Mouse (Mus musculus): ENCODE data around the gene Tbc1d19. TPM values are rescaled to one million over a fixed set of nuclear protein-coding genes. Genes with fewer than 3 reads are reported as not detected.

The Tbc1d19 gene
- polyA plus RNA-seq, 1 experiment = 22.5 TPM

DNA sequence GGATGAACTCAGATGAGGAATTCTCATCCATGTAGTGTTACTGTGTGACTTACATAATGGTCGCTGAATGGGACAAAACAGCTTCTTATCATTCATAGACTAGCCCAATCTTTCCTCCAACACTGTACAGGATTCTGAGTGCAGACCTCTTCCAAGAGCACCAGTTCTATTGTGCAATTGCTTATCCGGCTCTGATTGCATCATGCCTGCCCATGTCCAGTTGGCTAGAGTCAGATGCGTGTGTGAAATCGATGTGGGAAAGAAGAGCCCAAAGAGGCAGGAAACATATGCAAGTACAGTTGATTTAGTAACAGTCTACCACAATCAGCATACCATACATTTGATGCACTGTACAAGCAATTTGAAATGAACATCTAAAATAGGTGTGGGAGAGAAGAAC lies 127.8 kb downstream of the Tbc1d19 start:
- H3K36me3 ChIP-seq (ENCODE audit: control insufficient read depth, insufficient read depth, low read length, poor library complexity, severe bottlenecking) = no peaks in the 10 kb centered on the region
- H3K27ac ChIP-seq (ENCODE audit: insufficient read depth, low read length) = no peak overlapping the region
- no peaks in the 10 kb centered on the region for H3K9me3 ChIP-seq (replicated peaks; ENCODE audit: control insufficient read depth, insufficient read depth, low read length, poor library complexity, severe bottlenecking)
- H3K4me1 ChIP-seq (ENCODE audit: control insufficient read depth, insufficient read depth, low read length) = no peaks in the 10 kb centered on the region
- H3K27me3 ChIP-seq (ENCODE audit: control insufficient read depth, insufficient read depth, low read length, poor library complexity, severe bottlenecking) = no peaks in the 10 kb centered on the region
- H3K4me3 ChIP-seq (ENCODE audit: low read depth, low read length) = no peak overlapping the region
- no peak for TF ChIP-seq EP300 (IDR thresholded peaks at IDR 0.05; ENCODE audit: insufficient read depth, low read depth, low read length)
- no peak for TF ChIP-seq POLR2A (IDR thresholded peaks at IDR 0.05; ENCODE audit: insufficient read depth, low read length)
- no peak for TF ChIP-seq CTCF (IDR thresholded peaks at IDR 0.05; ENCODE audit: low read depth, low read length)
- no peak overlapping the region for H3K9ac ChIP-seq (ENCODE audit: low read depth, poor library complexity, severe bottlenecking)

DNA sequence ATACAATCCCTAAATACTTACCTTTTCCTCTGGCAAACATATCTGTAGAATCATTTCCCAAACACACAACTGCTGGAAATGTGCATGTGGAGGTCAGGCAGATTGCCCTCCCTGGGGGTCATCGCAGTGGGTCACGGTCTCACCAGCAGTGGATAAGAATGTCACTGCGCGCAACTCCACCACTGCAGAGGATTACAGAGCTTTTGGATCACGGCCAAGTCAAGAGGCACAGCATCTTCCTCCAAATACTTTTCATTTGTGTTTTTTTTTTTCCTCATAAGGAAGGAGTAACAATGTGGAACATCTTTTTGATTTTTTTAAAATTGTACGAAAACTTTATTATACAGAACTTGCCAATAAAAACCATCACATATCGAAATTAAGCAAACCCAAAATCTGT lies 129.6 kb downstream of the Tbc1d19 start:
- Histone ChIP-seq H3K9me3 (replicated peaks; ENCODE audit: control insufficient read depth, insufficient read depth, low read length, poor library complexity, severe bottlenecking) (no peaks in the 10 kb centered on the region), H3K9ac (ENCODE audit: low read depth, poor library complexity, severe bottlenecking) (no peak overlapping the region), H3K27ac (ENCODE audit: insufficient read depth, low read length) (no peak overlapping the region), H3K27me3 (ENCODE audit: control insufficient read depth, insufficient read depth, low read length, poor library complexity, severe bottlenecking) (no peaks in the 10 kb centered on the region), H3K4me3 (ENCODE audit: low read depth, low read length) (no peak overlapping the region), H3K4me1 (ENCODE audit: control insufficient read depth, insufficient read depth, low read length) (no peaks in the 10 kb centered on the region), H3K36me3 (ENCODE audit: control insufficient read depth, insufficient read depth, low read length, poor library complexity, severe bottlenecking) (no peaks in the 10 kb centered on the region)
- no peak for TF ChIP-seq EP300 (IDR thresholded peaks at IDR 0.05; ENCODE audit: insufficient read depth, low read depth, low read length)
- no peak for TF ChIP-seq POLR2A (IDR thresholded peaks at IDR 0.05; ENCODE audit: insufficient read depth, low read length)
- no peak for TF ChIP-seq CTCF (IDR thresholded peaks at IDR 0.05; ENCODE audit: low read depth, low read length)

DNA sequence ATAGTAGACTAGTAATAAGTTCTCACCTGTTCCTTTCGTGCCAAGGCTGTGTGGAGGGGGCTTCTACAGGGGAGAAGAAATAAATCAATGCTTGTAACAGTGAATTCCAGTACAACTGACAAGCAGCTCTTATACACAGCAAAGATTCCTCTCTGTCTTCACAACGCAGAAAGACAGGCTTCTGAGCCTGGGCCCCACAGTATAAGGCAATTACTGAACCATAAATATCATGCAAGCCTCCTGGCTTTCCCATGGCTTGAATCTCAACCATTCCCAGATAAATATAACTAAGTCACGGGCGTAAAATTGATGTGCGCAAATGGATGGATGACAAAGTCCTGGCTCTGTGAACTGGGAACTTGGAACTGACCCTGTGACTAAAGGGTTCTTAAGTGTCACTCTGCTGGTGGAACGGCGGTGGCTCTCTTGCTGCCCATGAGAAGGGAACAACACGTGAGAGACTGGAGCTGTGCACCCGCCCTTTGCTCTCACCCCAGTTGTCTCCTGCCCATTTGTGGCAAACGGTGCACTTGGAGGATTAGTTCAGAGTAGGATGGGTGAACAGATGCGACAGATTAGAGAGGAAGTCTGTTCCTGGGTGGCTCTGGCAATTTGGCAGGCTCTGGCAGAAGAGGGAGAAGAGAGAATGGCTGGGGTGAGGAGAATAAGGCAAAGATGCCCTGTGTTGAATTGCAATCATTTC lies 132.1 kb downstream of the Tbc1d19 start:
- Histone ChIP-seq H3K36me3 (ENCODE audit: control insufficient read depth, insufficient read depth, low read length, poor library complexity, severe bottlenecking) (no peaks in the 10 kb centered on the region), H3K4me1 (ENCODE audit: control insufficient read depth, insufficient read depth, low read length) (no peaks in the 10 kb centered on the region), H3K4me3 (ENCODE audit: low read depth, low read length) (no peak overlapping the region), H3K27ac (ENCODE audit: insufficient read depth, low read length) (no peak overlapping the region), H3K9me3 (replicated peaks; ENCODE audit: control insufficient read depth, insufficient read depth, low read length, poor library complexity, severe bottlenecking) (no peaks in the 10 kb centered on the region), H3K9ac (ENCODE audit: low read depth, poor library complexity, severe bottlenecking) (no peak overlapping the region), H3K27me3 (ENCODE audit: control insufficient read depth, insufficient read depth, low read length, poor library complexity, severe bottlenecking) (no peaks in the 10 kb centered on the region)
- TF ChIP-seq EP300 (IDR thresholded peaks at IDR 0.05; ENCODE audit: insufficient read depth, low read depth, low read length) (no peak), CTCF (IDR thresholded peaks at IDR 0.05; ENCODE audit: low read depth, low read length) (no peak), POLR2A (IDR thresholded peaks at IDR 0.05; ENCODE audit: insufficient read depth, low read length) (no peak)

GRCm38 (mm10) chr5:53942332-53942731 lies 132.9 kb downstream of the Tbc1d19 start:
- H3K4me3 ChIP-seq (ENCODE audit: low read depth, low read length) = no peak overlapping the region
- no peak overlapping the region for H3K27ac ChIP-seq (ENCODE audit: insufficient read depth, low read length)
- no peaks in the 10 kb centered on the region for H3K4me1 ChIP-seq (ENCODE audit: control insufficient read depth, insufficient read depth, low read length)
- no peaks in the 10 kb centered on the region for H3K9me3 ChIP-seq (replicated peaks; ENCODE audit: control insufficient read depth, insufficient read depth, low read length, poor library complexity, severe bottlenecking)
- no peak overlapping the region for H3K9ac ChIP-seq (ENCODE audit: low read depth, poor library complexity, severe bottlenecking)
- no peaks in the 10 kb centered on the region for H3K27me3 ChIP-seq (ENCODE audit: control insufficient read depth, insufficient read depth, low read length, poor library complexity, severe bottlenecking)
- TF ChIP-seq EP300 (IDR thresholded peaks at IDR 0.05; ENCODE audit: insufficient read depth, low read depth, low read length) (no peak), CTCF (IDR thresholded peaks at IDR 0.05; ENCODE audit: low read depth, low read length) (no peak), POLR2A (IDR thresholded peaks at IDR 0.05; ENCODE audit: insufficient read depth, low read length) (no peak)
- no peaks in the 10 kb centered on the region for H3K36me3 ChIP-seq (ENCODE audit: control insufficient read depth, insufficient read depth, low read length, poor library complexity, severe bottlenecking)

DNA sequence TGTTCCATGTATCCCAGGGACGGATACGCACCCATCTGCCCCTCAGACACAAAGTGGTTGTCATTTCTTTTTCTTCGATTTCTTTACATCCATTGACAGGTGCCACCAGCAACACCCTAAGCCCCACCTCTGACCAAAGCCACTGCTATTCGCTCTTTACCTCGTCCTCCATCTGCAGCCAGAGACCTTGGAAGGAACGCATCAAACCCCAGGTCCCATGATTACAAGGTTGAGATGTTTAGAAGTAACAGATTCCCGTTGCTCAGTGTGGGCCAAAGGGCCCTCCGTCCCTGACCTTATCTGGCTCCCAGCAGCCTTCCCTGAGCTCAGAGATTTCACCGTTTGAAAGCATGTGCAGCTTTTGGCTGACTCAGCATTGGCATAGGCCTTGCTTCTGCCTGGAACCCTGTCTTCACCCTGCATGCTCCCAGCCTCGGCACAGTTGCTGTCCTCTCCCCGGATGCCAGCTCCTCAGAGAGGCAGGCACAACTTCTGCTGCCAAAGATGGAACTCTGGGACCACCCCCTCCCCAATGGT lies 134.0 kb downstream of the Tbc1d19 start:
- Histone ChIP-seq H3K27me3 (ENCODE audit: control insufficient read depth, insufficient read depth, low read length, poor library complexity, severe bottlenecking) (no peaks in the 10 kb centered on the region), H3K4me1 (ENCODE audit: control insufficient read depth, insufficient read depth, low read length) (peaks cover under 1% of the 10 kb centered on the region), H3K9ac (ENCODE audit: low read depth, poor library complexity, severe bottlenecking) (no peak overlapping the region), H3K9me3 (replicated peaks; ENCODE audit: control insufficient read depth, insufficient read depth, low read length, poor library complexity, severe bottlenecking) (no peaks in the 10 kb centered on the region), H3K36me3 (ENCODE audit: control insufficient read depth, insufficient read depth, low read length, poor library complexity, severe bottlenecking) (no peaks in the 10 kb centered on the region), H3K27ac (ENCODE audit: insufficient read depth, low read length) (no peak overlapping the region), H3K4me3 (ENCODE audit: low read depth, low read length) (no peak overlapping the region)
- TF ChIP-seq POLR2A (IDR thresholded peaks at IDR 0.05; ENCODE audit: insufficient read depth, low read length) (no peak), EP300 (IDR thresholded peaks at IDR 0.05; ENCODE audit: insufficient read depth, low read depth, low read length) (no peak), CTCF (IDR thresholded peaks at IDR 0.05; ENCODE audit: low read depth, low read length) (no peak)

DNA sequence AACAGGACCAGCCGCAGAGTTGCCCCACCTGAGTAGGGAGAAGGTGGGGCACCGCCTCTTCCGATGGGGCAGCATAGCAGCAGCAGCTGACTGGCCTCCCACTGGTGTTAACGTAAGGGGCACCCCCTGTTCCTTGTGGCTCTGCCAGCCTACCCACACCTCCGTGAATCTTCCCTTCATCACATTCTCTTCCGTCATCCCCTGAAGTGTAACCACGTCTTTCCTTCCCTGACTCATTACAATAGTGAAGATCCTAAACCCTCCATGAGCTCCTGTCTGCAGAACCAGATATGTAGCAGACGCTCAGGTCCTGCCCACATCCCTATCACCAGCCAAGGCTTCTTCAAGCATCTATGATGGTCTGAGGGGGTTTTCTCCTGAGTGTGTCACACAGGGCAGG lies 137.3 kb downstream of the Tbc1d19 start:
- no peak overlapping the region for H3K27ac ChIP-seq (ENCODE audit: insufficient read depth, low read length)
- H3K36me3 ChIP-seq (ENCODE audit: control insufficient read depth, insufficient read depth, low read length, poor library complexity, severe bottlenecking) = no peaks in the 10 kb centered on the region
- H3K4me3 ChIP-seq (ENCODE audit: low read depth, low read length) = no peak overlapping the region
- H3K4me1 ChIP-seq (ENCODE audit: control insufficient read depth, insufficient read depth, low read length) = peaks cover 5% of the 10 kb centered on the region
- H3K9me3 ChIP-seq (replicated peaks; ENCODE audit: control insufficient read depth, insufficient read depth, low read length, poor library complexity, severe bottlenecking) = no peaks in the 10 kb centered on the region
- no peak overlapping the region for H3K9ac ChIP-seq (ENCODE audit: low read depth, poor library complexity, severe bottlenecking)
- TF ChIP-seq POLR2A (IDR thresholded peaks at IDR 0.05; ENCODE audit: insufficient read depth, low read length) (no peak), CTCF (IDR thresholded peaks at IDR 0.05; ENCODE audit: low read depth, low read length) (no peak), EP300 (IDR thresholded peaks at IDR 0.05; ENCODE audit: insufficient read depth, low read depth, low read length) (no peak)
- no peaks in the 10 kb centered on the region for H3K27me3 ChIP-seq (ENCODE audit: control insufficient read depth, insufficient read depth, low read length, poor library complexity, severe bottlenecking)

All from ES-Bruce4 (cell line).